Mouse (Mus musculus): Measurements from ENCODE around the gene Cd83. TPM values are rescaled to one million over a fixed set of nuclear protein-coding genes. Genes with fewer than 3 reads are reported as not detected.

The Cd83 gene
- polyA plus RNA-seq, 2 experiments: 12.1 to 22.6 TPM

DNA sequence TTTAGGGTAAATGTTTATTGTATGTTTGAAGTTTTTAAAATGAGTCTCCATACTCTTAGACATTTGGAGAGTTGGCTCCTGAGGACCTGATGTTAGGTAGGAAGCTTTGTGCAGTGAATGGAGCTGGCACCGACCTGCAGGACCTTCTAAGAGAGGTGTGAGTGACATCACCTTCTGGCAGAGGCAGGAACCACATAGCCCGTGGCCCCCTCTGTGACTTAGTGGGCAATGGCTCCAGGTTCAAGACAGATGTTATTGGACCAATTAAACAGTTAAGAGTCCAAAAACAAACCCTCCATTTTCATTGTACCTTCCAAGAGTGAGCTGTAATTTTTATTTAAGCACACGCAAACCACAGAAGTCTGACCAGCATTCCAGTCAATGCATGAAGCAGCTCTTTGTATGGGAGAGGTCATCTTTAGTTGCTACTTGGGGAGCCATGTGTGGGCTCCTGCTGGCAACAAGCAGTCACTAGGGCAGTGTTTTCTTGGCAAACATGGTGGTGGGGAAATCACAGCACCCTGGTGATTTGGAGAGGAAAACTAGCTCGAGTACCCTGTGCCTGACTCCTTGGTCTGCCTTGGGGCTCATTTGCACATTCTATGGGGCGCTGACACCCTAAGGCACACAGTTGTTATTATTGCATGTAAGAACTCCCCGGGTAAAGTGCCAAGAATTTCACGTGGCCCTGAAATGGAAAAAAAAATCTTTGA is 33.9 kb downstream of the Cd83 start:
- 35% methylated on average over 7 of the region's 7 CpGs for WGBS
- peak; percentile 86 for ATAC-seq (ENCODE audit: low FRiP score, low read depth)
- peak; percentile 73 for DNase-seq (ENCODE audit: low spot score)

DNA sequence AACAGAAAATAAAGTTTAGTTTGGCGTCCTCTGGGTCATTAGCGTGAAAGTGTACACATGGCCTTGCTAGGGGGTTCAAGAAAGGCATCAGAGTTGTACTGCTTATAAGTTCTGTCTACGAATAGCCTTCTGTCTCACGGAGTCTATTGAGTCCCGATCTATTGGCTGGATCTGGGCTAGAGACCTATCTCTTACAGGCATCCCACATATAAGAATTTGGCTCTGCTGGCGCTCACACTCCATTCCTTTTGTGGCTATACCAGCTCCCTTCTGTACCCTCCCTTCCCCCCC is 34.4 kb downstream of the Cd83 start:
- WGBS: 57% methylated on average over 6 of the region's 6 CpGs

More for the DNA sequence above, 33.9 kb downstream of the Cd83 start:
- Histone ChIP-seq H3K4me3 (replicated peaks; ENCODE audit: low read length) (no peak overlapping the region), H3K27ac (replicated peaks; ENCODE audit: low read depth, low read length) (0 out of 2 replicates have a peak overlapping the region, but pooled peaks have one; percentile 14), H3K9me3 (ENCODE audit: control insufficient read depth, low read length) (0 out of 2 replicates have a peak, but pooled peaks cover 4% of the 10 kb centered on the region), H3K4me2 (replicated peaks; ENCODE audit: low read depth, low read length, severe bottlenecking) (no peak overlapping the region), H3K4me1 (ENCODE audit: control insufficient read depth, insufficient read depth, low read length) (peaks cover 11% of the 10 kb centered on the region), H3K9ac (ENCODE audit: low read depth, low read length, severe bottlenecking) (no peak overlapping the region), H3K36me3 (ENCODE audit: control insufficient read depth, insufficient read depth, low read length) (no peaks in the 10 kb centered on the region), H3K27me3 (ENCODE audit: control insufficient read depth, insufficient read depth, low read length) (no peaks in the 10 kb centered on the region)
- no peak for TF ChIP-seq POLR2A (IDR thresholded peaks at IDR 0.05; ENCODE audit: borderline replicate concordance, extremely low read depth, insufficient read depth, insufficient read length)

DNA sequence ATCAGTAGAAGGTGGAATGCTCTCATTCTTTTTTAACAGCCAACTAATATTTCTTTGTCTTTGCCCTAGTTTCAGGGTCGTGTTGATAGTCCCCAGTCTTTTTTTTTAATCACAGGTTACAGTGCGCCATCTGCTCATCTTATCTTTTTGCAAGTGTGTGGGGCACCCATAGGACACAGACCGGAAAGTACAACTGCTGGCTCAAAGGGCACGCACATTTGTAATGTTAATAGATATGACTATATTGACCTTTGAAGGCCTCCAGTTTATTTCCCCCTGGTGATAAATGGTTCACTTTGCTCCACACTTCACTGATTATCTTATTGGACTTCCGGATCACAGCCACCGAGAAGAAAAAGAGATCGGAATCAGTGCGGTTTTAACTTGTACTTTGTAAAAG is 35.5 kb downstream of the Cd83 start:
- no peak for DNase-seq (ENCODE audit: low spot score)
- Histone ChIP-seq H3K9ac (ENCODE audit: low read depth, low read length, severe bottlenecking) (no peak overlapping the region), H3K27me3 (ENCODE audit: control insufficient read depth, insufficient read depth, low read length) (no peaks in the 10 kb centered on the region), H3K4me1 (ENCODE audit: control insufficient read depth, insufficient read depth, low read length) (peaks cover 11% of the 10 kb centered on the region), H3K4me2 (replicated peaks; ENCODE audit: low read depth, low read length, severe bottlenecking) (no peak overlapping the region), H3K4me3 (replicated peaks; ENCODE audit: low read length) (no peak overlapping the region), H3K36me3 (ENCODE audit: control insufficient read depth, insufficient read depth, low read length) (no peaks in the 10 kb centered on the region), H3K9me3 (ENCODE audit: control insufficient read depth, low read length) (0 out of 2 replicates have a peak, but pooled peaks cover 4% of the 10 kb centered on the region), H3K27ac (replicated peaks; ENCODE audit: low read depth, low read length) (no peak overlapping the region)
- 88% methylated on average over 8 of the region's 8 CpGs for WGBS
- no peak for TF ChIP-seq POLR2A (IDR thresholded peaks at IDR 0.05; ENCODE audit: borderline replicate concordance, extremely low read depth, insufficient read depth, insufficient read length)
- ATAC-seq (ENCODE audit: low FRiP score, low read depth): no peak

More for the DNA sequence above, 34.4 kb downstream of the Cd83 start:
- no peak; the same call in 1 of the 2 replicates for ATAC-seq (ENCODE audit: low FRiP score, low read depth)
- H3K4me3 ChIP-seq (replicated peaks; ENCODE audit: low read length): no peak overlapping the region
- H3K9ac ChIP-seq (ENCODE audit: low read depth, low read length, severe bottlenecking): no peak overlapping the region
- H3K27ac ChIP-seq (replicated peaks; ENCODE audit: low read depth, low read length): 0 out of 2 replicates have a peak overlapping the region, but pooled peaks have one; percentile 28
- H3K27me3 ChIP-seq (ENCODE audit: control insufficient read depth, insufficient read depth, low read length): no peaks in the 10 kb centered on the region
- H3K9me3 ChIP-seq (ENCODE audit: control insufficient read depth, low read length): 0 out of 2 replicates have a peak, but pooled peaks cover 4% of the 10 kb centered on the region
- DNase-seq (ENCODE audit: low spot score): no peak
- no peaks in the 10 kb centered on the region for H3K36me3 ChIP-seq (ENCODE audit: control insufficient read depth, insufficient read depth, low read length)
- no peak overlapping the region for H3K4me2 ChIP-seq (replicated peaks; ENCODE audit: low read depth, low read length, severe bottlenecking)
- H3K4me1 ChIP-seq (ENCODE audit: control insufficient read depth, insufficient read depth, low read length): peaks cover 11% of the 10 kb centered on the region
- TF ChIP-seq POLR2A (IDR thresholded peaks at IDR 0.05; ENCODE audit: borderline replicate concordance, extremely low read depth, insufficient read depth, insufficient read length): no peak

DNA sequence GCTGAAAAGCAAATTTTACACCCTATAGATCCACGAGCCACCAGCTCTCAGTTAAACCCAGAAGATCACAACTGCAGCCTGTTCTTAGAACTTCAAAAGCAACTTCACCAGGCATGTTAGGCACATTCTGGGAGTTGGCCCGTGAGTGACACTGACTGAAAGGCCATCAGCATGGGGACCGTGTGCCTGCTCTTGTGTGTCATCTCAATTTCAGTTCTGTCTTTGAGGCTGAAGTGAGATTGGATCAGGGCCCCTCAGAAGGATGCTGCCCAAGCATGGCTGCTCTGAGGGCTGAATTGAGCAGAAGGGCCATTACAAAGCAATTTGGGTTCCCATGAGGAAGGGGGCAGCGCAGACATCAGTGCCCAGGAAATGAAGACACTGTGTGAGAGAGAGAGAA is 37.7 kb downstream of the Cd83 start:
- H3K27ac ChIP-seq (replicated peaks; ENCODE audit: low read depth, low read length): no peak overlapping the region
- H3K36me3 ChIP-seq (ENCODE audit: control insufficient read depth, insufficient read depth, low read length): no peaks in the 10 kb centered on the region
- DNase-seq (ENCODE audit: low spot score): no peak
- WGBS: 70% methylated on average over 4 of the region's 4 CpGs
- H3K4me1 ChIP-seq (ENCODE audit: control insufficient read depth, insufficient read depth, low read length): peaks cover 11% of the 10 kb centered on the region
- no peak for TF ChIP-seq POLR2A (IDR thresholded peaks at IDR 0.05; ENCODE audit: borderline replicate concordance, extremely low read depth, insufficient read depth, insufficient read length)
- no peak overlapping the region for H3K9ac ChIP-seq (ENCODE audit: low read depth, low read length, severe bottlenecking)
- H3K4me2 ChIP-seq (replicated peaks; ENCODE audit: low read depth, low read length, severe bottlenecking): no peak overlapping the region
- no peaks in the 10 kb centered on the region for H3K9me3 ChIP-seq (ENCODE audit: control insufficient read depth, low read length)
- H3K27me3 ChIP-seq (ENCODE audit: control insufficient read depth, insufficient read depth, low read length): no peaks in the 10 kb centered on the region
- no peak overlapping the region for H3K4me3 ChIP-seq (replicated peaks; ENCODE audit: low read length)
- no peak for ATAC-seq (ENCODE audit: low FRiP score, low read depth)

DNA sequence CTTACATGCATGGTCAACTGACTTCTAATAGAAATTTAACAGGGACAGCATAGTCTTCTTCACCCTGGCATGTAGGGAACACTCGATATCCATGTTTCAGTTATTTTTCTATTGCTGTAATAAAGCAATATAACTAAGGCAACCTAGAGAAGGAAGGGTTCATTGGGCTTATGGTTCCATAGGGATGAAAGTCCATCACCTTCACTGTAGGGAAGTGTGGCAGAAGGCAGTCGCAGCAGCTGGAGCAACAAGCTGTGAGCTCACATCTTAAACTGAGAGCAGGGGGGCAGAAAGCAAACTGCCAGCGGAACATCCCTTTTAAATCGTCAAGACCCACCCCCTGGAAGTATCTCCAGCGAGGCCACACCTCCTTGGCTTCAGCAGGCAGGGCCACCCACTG is 44.1 kb downstream of the Cd83 start:
- Histone ChIP-seq H3K27me3 (ENCODE audit: control insufficient read depth, insufficient read depth, low read length) (no peaks in the 10 kb centered on the region), H3K4me2 (replicated peaks; ENCODE audit: low read depth, low read length, severe bottlenecking) (no peak overlapping the region), H3K9ac (ENCODE audit: low read depth, low read length, severe bottlenecking) (no peak overlapping the region), H3K27ac (replicated peaks; ENCODE audit: low read depth, low read length) (no peak overlapping the region), H3K36me3 (ENCODE audit: control insufficient read depth, insufficient read depth, low read length) (no peaks in the 10 kb centered on the region), H3K9me3 (ENCODE audit: control insufficient read depth, low read length) (no peaks in the 10 kb centered on the region), H3K4me3 (replicated peaks; ENCODE audit: low read length) (no peak overlapping the region), H3K4me1 (ENCODE audit: control insufficient read depth, insufficient read depth, low read length) (peaks cover 13% of the 10 kb centered on the region; the same call in 1 of the 2 replicates)
- DNase-seq (ENCODE audit: low spot score) (no peak), ATAC-seq (ENCODE audit: low FRiP score, low read depth) (no peak)
- no peak for TF ChIP-seq POLR2A (IDR thresholded peaks at IDR 0.05; ENCODE audit: borderline replicate concordance, extremely low read depth, insufficient read depth, insufficient read length)
- 39% methylated on average over 5 of the region's 5 CpGs for WGBS

Measured in limb, embryonic 14.5 days (tissue).